Mouse (Mus musculus): ENCODE measurements around the gene Plekhg3. TPM values are rescaled to one million over a fixed set of nuclear protein-coding genes. Genes with fewer than 3 reads are reported as not detected.

The Plekhg3 gene
- polyA plus RNA-seq, 1 experiment from 2014 or later, result 1.1 TPM

DNA sequence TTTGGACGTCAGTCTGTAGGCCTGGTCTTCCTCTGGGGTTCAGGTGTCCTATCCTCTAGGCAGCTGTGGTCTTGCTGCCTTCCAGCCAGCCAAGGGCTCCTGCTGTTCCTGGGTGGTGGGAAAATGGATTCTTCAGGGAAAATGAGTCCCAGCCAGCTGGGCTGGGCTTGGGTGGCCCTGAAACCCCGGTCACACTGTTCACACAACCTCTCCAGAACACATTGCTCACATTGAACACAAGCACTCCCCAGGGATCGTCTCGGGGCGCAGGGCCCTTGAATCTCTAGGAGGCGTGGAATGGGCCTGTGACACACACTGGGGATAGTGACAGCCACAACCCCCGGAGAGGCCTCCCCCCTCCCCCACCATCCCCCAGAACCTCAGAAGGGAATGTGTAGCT lies 23.2 kb downstream of the Plekhg3 start:
- Histone ChIP-seq H3K27me3 (replicated peaks) (peaks cover 3% of the 10 kb centered on the region), H3K4me3 (replicated peaks) (no peak overlapping the region), H3K4me2 (no peak overlapping the region), H3K9ac (replicated peaks) (no peak overlapping the region), H3K9me3 (replicated peaks) (no peaks in the 10 kb centered on the region), H3K27ac (replicated peaks) (no peak overlapping the region), H3K36me3 (no peaks in the 10 kb centered on the region), H3K4me1 (peaks cover 8% of the 10 kb centered on the region; the same call in 1 of the 2 replicates)
- ATAC-seq (ENCODE audit: low FRiP score), result no peak
- 79% methylated on average over 6 of the region's 7 CpGs for WGBS

DNA sequence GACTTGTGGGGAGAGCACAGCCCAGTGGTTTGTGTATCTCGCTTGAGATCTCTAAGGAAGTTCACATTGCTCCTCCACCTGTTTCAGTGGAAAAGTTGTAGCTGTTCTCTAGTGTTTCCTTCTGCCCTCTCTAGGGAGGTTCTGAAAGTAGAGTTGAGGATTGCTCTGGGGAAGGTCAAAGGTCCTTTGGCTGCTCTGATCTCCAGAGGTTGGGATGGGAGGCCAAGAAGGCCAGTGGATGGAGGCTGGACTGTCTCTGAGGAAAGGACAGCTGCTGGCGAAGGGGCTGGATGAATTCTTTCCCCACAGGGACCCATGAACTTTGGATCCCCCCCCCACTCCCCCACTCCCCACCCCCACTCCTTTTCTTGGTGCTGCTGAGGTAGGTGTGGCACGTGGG lies 23.7 kb downstream of the Plekhg3 start:
- H3K4me3 ChIP-seq (replicated peaks), result no peak overlapping the region

DNA sequence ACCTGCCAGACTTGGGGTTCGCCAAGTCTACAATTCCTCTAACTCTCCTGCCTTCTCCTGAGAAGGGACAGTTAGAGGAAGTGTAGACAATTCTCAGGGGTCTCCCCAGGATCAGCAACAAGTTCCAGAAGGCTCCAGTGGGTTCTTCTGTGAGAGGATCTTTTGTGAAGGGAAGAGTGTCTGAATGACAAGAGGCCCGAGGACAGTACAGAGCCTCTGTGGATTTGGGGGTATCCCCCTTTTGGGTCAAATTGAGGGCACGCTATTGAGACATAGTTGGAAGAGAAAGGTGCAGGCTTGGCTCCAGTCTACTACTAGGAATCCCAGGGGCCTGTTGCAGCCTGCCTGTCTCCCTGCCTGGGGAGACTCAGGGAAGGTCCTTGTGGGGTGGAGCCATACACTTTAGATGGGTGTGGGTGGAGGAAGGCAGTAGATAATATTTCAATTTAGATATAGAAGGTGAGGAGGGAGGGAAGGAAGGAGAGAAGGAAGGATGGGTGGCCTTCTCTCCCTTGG lies 24.2 kb downstream of the Plekhg3 start:
- Histone ChIP-seq H3K4me1 (peaks cover 8% of the 10 kb centered on the region; the same call in 1 of the 2 replicates), H3K4me3 (replicated peaks) (no peak overlapping the region), H3K27ac (replicated peaks) (no peak overlapping the region), H3K4me2 (no peak overlapping the region), H3K9me3 (replicated peaks) (no peaks in the 10 kb centered on the region), H3K9ac (replicated peaks) (no peak overlapping the region), H3K27me3 (replicated peaks) (no peaks in the 10 kb centered on the region), H3K36me3 (no peaks in the 10 kb centered on the region)
- 87% methylated on average over 3 of the region's 3 CpGs for WGBS
- no peak for ATAC-seq (ENCODE audit: low FRiP score)

More for the DNA sequence above, 23.7 kb downstream of the Plekhg3 start:
- Histone ChIP-seq H3K9me3 (replicated peaks) (no peaks in the 10 kb centered on the region), H3K4me1 (peaks cover 8% of the 10 kb centered on the region; the same call in 1 of the 2 replicates), H3K36me3 (no peaks in the 10 kb centered on the region), H3K4me2 (no peak overlapping the region), H3K9ac (replicated peaks) (no peak overlapping the region), H3K27me3 (replicated peaks) (no peaks in the 10 kb centered on the region), H3K27ac (replicated peaks) (no peak overlapping the region)
- WGBS, result 85% methylated on average over 3 of the region's 3 CpGs
- ATAC-seq (ENCODE audit: low FRiP score), result no peak

DNA sequence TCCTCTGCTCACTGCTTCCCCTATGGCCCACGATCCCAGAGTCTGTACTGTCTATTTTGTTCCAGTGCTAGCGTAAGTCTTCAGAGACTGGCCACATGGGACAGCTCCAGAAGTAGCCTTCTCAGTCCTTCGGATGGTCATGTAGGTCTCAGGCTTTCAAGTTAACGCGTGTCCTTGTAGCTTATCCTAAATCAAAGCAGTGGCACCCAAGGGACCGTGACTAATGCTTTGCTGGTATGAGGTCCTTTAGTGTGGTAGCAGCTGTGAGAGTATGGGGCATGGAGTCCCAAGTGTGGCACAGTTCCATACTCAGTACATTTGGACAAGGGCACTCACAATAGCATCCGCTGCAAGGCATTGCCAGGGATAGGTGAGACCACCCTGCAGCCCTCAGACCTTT lies 25.5 kb downstream of the Plekhg3 start:
- H3K9me3 ChIP-seq (replicated peaks), result no peaks in the 10 kb centered on the region
- WGBS, result 58% methylated on average over 7 of the region's 7 CpGs
- H3K9ac ChIP-seq (replicated peaks), result no peak overlapping the region
- H3K4me3 ChIP-seq (replicated peaks), result no peak overlapping the region
- H3K36me3 ChIP-seq, result no peaks in the 10 kb centered on the region
- H3K4me2 ChIP-seq, result no peak overlapping the region
- peaks cover 8% of the 10 kb centered on the region; the same call in 1 of the 2 replicates for H3K4me1 ChIP-seq
- no peaks in the 10 kb centered on the region for H3K27me3 ChIP-seq (replicated peaks)
- no peak for ATAC-seq (ENCODE audit: low FRiP score)
- H3K27ac ChIP-seq (replicated peaks), result no peak overlapping the region

DNA sequence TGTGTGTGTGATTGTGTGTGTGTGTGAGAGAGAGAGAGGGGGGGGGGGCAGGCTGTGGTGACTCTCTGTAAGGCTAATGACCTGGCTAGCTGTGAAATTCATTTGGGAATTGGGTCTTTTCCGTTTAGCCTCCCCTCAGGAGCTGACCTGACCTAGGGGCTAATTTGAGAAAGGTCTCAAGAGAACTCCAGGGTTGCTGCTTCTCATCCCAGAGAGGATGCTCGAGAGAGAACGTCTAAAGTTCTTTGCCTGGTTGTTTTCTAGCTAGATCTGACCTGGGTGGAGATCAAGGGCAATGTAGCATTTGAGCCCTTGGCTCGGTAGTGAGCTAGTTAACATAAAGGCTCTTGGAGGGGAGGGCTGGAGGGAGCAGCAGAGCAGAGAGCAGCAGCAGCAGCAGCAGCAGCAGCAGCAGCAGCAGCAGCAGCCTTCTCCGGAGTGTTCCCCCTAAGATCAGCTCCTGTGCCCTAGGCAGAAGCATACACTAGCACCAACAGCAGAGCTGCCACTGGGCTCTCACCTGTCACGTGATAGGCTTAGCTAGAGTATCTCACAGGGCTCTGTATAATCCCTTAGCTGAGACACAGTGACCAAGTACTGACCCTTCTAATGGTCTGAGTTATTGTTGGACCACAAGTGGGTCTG lies 26.2 kb downstream of the Plekhg3 start:
- Histone ChIP-seq H3K4me3 (replicated peaks) (no peak overlapping the region), H3K36me3 (no peaks in the 10 kb centered on the region), H3K9me3 (replicated peaks) (no peaks in the 10 kb centered on the region), H3K27me3 (replicated peaks) (no peaks in the 10 kb centered on the region), H3K4me2 (no peak overlapping the region), H3K4me1 (peaks cover 8% of the 10 kb centered on the region; the same call in 1 of the 2 replicates), H3K9ac (replicated peaks) (no peak overlapping the region), H3K27ac (replicated peaks) (no peak overlapping the region)
- WGBS, result 29% methylated on average over 6 of the region's 6 CpGs
- ATAC-seq (ENCODE audit: low FRiP score), result no peak

DNA sequence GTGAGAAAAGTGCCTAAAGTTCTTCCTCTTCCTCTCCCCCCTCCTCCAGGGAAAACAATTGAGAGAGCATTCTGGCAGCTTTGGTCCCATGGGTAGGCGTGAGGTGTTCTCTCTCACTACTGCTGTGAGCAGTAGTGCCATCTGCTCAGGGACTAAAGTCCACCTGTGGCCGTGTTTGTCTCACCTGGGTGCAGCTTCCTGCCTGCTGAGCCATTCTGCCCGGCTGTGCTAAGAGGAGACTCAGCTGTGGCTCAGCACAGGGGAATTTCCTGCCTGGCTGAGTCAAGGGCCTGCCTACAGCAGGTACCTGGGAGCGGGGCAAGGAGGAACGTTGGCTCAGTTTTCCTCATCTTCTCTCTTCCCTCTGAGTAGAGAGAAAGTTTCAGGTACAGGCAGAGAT lies 27.5 kb downstream of the Plekhg3 start:
- no peak for ATAC-seq (ENCODE audit: low FRiP score)
- Histone ChIP-seq H3K9ac (replicated peaks) (no peak overlapping the region), H3K27ac (replicated peaks) (no peak overlapping the region), H3K27me3 (replicated peaks) (no peaks in the 10 kb centered on the region), H3K4me2 (no peak overlapping the region), H3K4me3 (replicated peaks) (no peak overlapping the region), H3K9me3 (replicated peaks) (no peaks in the 10 kb centered on the region), H3K36me3 (no peaks in the 10 kb centered on the region), H3K4me1 (peaks cover 8% of the 10 kb centered on the region; the same call in 1 of the 2 replicates)
- WGBS, result 73% methylated on average over 5 of the region's 5 CpGs

DNA sequence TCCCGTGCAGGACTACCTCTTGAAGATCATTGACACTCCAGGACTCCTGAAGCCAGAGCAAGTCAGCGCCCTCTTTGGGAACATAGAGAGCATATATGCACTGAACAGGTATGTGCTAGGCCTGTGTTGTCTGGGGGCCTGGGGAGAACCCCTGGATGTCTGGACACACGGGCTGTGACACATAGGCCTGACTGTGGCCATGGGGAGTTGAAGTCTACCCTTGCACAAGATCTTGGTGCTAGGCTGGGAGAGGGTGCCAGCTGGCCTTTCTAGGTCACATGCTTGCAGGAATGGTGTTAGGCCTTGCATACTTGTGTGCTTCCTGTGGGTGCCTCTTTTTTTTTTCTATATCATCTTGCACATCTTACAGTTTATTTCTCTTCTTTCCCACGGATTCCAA lies 31.5 kb downstream of the Plekhg3 start:
- Histone ChIP-seq H3K36me3 (no peaks in the 10 kb centered on the region), H3K9ac (replicated peaks) (no peak overlapping the region), H3K27ac (replicated peaks) (no peak overlapping the region), H3K4me3 (replicated peaks) (no peak overlapping the region), H3K4me2 (no peak overlapping the region), H3K4me1 (no peaks in the 10 kb centered on the region), H3K9me3 (replicated peaks) (no peaks in the 10 kb centered on the region), H3K27me3 (replicated peaks) (no peaks in the 10 kb centered on the region)
- 85% methylated on average over 4 of the region's 4 CpGs for WGBS
- ATAC-seq (ENCODE audit: low FRiP score), result no peak

DNA sequence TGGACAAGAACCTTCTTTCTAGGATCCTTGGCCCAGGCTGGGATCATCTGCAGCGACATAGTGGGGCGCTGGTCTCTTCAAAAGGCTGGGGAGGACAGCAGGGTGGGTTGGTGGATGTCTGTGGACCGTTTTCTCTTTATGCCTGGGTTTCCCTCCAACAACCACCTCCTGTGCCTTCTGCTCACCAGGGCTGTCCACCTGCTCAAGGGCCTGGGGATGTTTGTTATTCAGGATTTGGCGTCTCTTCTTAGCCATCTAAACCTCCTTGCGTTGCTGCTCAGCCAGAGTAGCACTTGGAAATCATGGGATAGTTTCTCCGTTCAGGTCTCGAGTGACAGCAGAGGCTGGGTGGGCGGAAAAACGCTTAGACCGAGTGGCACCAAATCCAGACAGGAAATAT lies 35.6 kb downstream of the Plekhg3 start:
- H3K36me3 ChIP-seq, result no peaks in the 10 kb centered on the region
- no peak overlapping the region for H3K27ac ChIP-seq (replicated peaks)
- no peaks in the 10 kb centered on the region for H3K27me3 ChIP-seq (replicated peaks)
- no peaks in the 10 kb centered on the region for H3K9me3 ChIP-seq (replicated peaks)
- H3K4me3 ChIP-seq (replicated peaks), result no peak overlapping the region
- no peak overlapping the region for H3K9ac ChIP-seq (replicated peaks)
- ATAC-seq (ENCODE audit: low FRiP score), result no peak
- WGBS, result 94% methylated on average over 10 of the region's 10 CpGs
- no peak overlapping the region for H3K4me2 ChIP-seq
- no peaks in the 10 kb centered on the region for H3K4me1 ChIP-seq

DNA sequence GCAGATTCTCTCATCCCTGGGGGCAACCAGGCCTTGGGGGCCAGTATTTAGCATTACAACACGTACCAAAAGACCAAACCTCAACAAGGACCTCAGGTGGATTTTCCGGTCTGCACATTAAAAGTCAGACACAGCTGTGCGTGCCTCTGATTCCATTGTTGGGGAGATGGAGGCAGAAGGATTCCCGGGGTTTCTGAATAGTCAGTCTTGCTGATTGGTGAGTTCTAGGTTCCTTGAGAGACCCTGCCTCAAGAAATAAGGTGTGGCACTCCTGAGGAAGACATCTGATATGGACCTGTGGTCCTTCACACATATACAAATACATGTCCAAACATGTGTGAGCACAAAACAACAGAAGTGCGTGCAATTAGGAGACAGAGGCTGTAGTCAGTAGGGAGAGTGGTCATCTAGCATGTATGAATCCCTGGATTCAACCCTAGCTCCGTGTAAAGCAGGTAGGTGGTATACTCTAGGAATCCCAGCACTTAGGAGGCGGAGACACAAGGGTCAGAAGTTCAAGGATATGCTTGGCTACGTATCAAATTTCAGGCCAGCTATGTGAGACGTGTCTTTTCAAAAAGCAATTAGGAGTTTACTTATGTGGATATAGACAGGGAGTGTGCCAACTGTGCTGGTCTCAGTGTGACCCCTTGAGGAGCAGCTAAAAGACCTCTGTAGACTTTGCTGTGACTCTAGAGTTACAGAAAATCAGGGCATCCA lies 39.7 kb downstream of the Plekhg3 start:
- Histone ChIP-seq H3K9ac (replicated peaks) (no peak overlapping the region), H3K27ac (replicated peaks) (no peak overlapping the region), H3K4me2 (no peak overlapping the region), H3K4me3 (replicated peaks) (no peak overlapping the region), H3K27me3 (replicated peaks) (no peaks in the 10 kb centered on the region), H3K4me1 (no peaks in the 10 kb centered on the region), H3K36me3 (no peaks in the 10 kb centered on the region), H3K9me3 (replicated peaks) (no peaks in the 10 kb centered on the region)
- 77% methylated on average over 9 of the region's 9 CpGs for WGBS
- ATAC-seq (ENCODE audit: low FRiP score), result no peak

DNA sequence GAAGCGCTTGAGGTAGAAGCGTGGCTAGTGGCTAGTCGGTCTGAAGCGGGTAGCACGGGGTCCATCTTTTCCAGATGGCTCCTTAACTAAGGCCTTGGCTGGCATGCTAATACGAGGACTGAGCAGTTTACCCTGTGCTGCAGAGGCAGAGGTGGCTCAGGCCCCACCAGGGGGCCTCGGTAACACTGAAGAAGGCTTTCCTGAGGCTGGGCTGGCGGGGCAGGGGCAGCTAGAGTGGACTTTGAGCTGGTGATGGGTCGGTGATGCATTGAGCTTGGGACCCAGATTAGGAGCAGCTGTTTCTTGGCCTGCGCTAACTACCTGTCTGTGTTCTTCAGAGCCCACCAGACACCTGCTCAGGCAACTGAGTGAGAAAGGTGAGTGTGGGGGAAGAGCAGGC lies 40.6 kb downstream of the Plekhg3 start:
- no peak overlapping the region for H3K4me3 ChIP-seq (replicated peaks)
- ATAC-seq (ENCODE audit: low FRiP score), result no peak
- 84% methylated on average over 10 of the region's 10 CpGs for WGBS

DNA sequence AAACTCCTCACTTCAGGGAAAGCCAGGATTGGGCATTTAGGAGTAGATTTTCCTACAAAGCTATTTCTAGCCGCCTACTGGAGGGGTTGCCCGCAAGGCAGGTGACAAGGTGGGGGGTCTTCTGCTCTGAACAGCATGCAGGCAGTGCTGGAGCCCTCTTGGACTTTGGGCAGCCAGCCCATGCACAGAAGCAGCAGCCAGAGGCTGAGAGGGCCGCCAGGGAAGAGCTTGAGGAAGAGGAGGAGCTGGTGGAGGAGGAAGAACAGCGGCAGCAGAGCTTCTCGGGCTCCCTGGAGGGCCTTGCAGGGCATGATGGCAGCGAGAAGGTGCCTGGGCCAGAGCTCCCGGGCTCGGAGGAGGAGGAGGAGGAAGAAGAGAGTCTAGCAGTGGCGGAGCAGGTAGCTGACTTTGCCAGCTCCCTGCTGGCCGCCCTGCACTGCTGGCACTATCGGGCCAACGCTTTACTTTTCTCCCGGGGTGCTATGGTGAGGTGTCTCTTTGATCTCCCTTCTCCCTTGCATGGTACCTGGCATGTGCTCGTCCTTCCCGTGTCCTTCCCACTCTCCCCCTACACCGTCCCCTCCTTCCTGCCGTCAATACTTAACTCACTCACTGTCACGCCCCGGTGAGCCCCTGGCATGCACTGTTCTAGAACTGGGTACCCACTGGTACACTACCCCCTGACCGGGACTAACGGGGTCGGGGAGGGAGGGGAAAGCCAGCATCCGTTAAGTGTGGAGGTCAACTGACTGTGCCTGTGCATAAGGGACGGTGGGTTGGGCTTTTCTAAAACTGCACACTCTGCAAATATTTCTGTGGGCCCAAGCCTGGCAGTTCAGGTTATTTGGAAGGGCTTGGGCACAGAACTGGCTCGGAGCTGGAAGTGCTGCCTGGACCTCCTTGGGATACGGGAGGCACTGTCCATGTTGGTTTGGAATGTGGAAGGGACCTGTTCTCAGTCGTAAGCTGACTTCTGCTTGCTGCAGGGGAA lies 41.9 kb downstream of the Plekhg3 start:
- H3K4me3 ChIP-seq (replicated peaks), result no peak overlapping the region

More for the DNA sequence above, 40.6 kb downstream of the Plekhg3 start:
- Histone ChIP-seq H3K27ac (replicated peaks) (no peak overlapping the region), H3K4me2 (no peak overlapping the region), H3K36me3 (no peaks in the 10 kb centered on the region), H3K9ac (replicated peaks) (no peak overlapping the region), H3K27me3 (replicated peaks) (no peaks in the 10 kb centered on the region), H3K9me3 (replicated peaks) (no peaks in the 10 kb centered on the region), H3K4me1 (no peaks in the 10 kb centered on the region)

More for the DNA sequence above, 41.9 kb downstream of the Plekhg3 start:
- no peak overlapping the region for H3K27ac ChIP-seq (replicated peaks)
- H3K27me3 ChIP-seq (replicated peaks), result no peaks in the 10 kb centered on the region
- no peaks in the 10 kb centered on the region for H3K36me3 ChIP-seq
- 83% methylated on average over 27 of the region's 27 CpGs for WGBS
- H3K4me2 ChIP-seq, result no peak overlapping the region
- no peak overlapping the region for H3K9ac ChIP-seq (replicated peaks)
- H3K4me1 ChIP-seq, result no peaks in the 10 kb centered on the region
- H3K9me3 ChIP-seq (replicated peaks), result no peaks in the 10 kb centered on the region
- ATAC-seq (ENCODE audit: low FRiP score), result no peak
